24 mouse cellular contexts compared by ENCODE assay signal in genomic region chr1:64209131-64209530, GRCm38 (mm10).
DNase-seq lines count a peak whose midpoint lies in the region; ATAC-seq and TF ChIP-seq lines count a peak whose summit lies in the region.
"Had no signal": no experiment of that assay in that cellular context is flagged by ENCODE, and none has a peak within 500 bp of the region (broad histone marks: within the 10 kb centered on the region; RNA-seq: fewer than 3 reads in every experiment).

No protein-coding gene starts in this region.

- no peak overlapping the region for H3K9ac ChIP-seq in forebrain, embryonic 15.5 days (replicated peaks)
- H3K9ac ChIP-seq: embryonic facial prominence, embryonic 13.5 days; embryonic facial prominence, embryonic 15.5 days; forebrain, embryonic 12.5 days; forebrain, postnatal 0 days had no signal

- DNase-seq in 3134 (ENCODE audit: extremely low read depth, insufficient read length, low spot score) (peak; percentile 24), 3T3-L1 (ENCODE audit: low read depth, low spot score) (peak; percentile 80), NIH3T3 (ENCODE audit: low read depth) (peak; percentile 59)
- DNase-seq in thymus, adult 18-20 months = no peak
- no peak for DNase-seq in gastrocnemius, postnatal 14 days
- DNase-seq: adrenal gland, adult 8-10 months; adrenal gland, postnatal 14 days; adrenal gland, postnatal 36 days; cerebellum, adult 18-20 months; cerebellum, adult 8-10 months; cerebellum, adult 9-11 months; cerebellum, postnatal 14 days; cerebellum, postnatal 36 days; embryo, embryonic 11 days; forebrain, postnatal 0 days had no signal

- peak overlapping the region; percentile 72 for H3K27ac ChIP-seq in embryonic fibroblast, embryonic 13.5 days (ENCODE audit: insufficient read depth, low read length)
- H3K27ac ChIP-seq in forebrain, embryonic 15.5 days (replicated peaks) = no peak overlapping the region
- H3K27ac ChIP-seq: embryonic facial prominence, embryonic 13.5 days; embryonic facial prominence, embryonic 15.5 days; forebrain, embryonic 10.5 days; forebrain, embryonic 12.5 days had no signal

- TF ChIP-seq CTCF in embryonic fibroblast, embryonic 13.5 days (IDR thresholded peaks at IDR 0.05; ENCODE audit: borderline replicate concordance, insufficient read depth, low read length) = no peak

- intact Hi-C loops in gastrocnemius, postnatal 14 days (cut with DNase I; ENCODE audit: low total_unique reads) = no loop called here

- no peaks in the 10 kb centered on the region for H3K9me3 ChIP-seq in forebrain, embryonic 15.5 days
- H3K9me3 ChIP-seq: embryonic facial prominence, embryonic 15.5 days had no signal

- H3K4me2 ChIP-seq in forebrain, embryonic 15.5 days (replicated peaks) = no peak overlapping the region
- H3K4me2 ChIP-seq: embryonic facial prominence, embryonic 13.5 days; embryonic facial prominence, embryonic 15.5 days; forebrain, embryonic 12.5 days had no signal

- no peak for TF ChIP-seq POLR2A in embryonic fibroblast, embryonic 13.5 days (IDR thresholded peaks at IDR 0.05; ENCODE audit: low read depth, low read length)

- no peaks in the 10 kb centered on the region for H3K36me3 ChIP-seq in forebrain, embryonic 15.5 days
- H3K36me3 ChIP-seq: embryonic facial prominence, embryonic 13.5 days; embryonic facial prominence, embryonic 15.5 days; forebrain, embryonic 10.5 days; forebrain, embryonic 12.5 days had no signal

- no peak for ATAC-seq in megakaryocyte progenitor cell, adult 5-6 weeks (replicated peaks; ENCODE audit: poor library complexity)
- ATAC-seq in forebrain, embryonic 15.5 days (replicated peaks) = no peak
- ATAC-seq: activated CD4-positive, CD25-positive, alpha-beta regulatory T cell, adult 4 months; forebrain, embryonic 14.5 days; forebrain, postnatal 0 days had no signal

- no peak overlapping the region for H3K4me3 ChIP-seq in embryonic fibroblast, embryonic 13.5 days (ENCODE audit: insufficient read depth, low read length)
- no peak overlapping the region for H3K4me3 ChIP-seq in forebrain, embryonic 15.5 days
- H3K4me3 ChIP-seq: embryonic facial prominence, embryonic 13.5 days; embryonic facial prominence, embryonic 15.5 days; forebrain, embryonic 10.5 days; forebrain, embryonic 12.5 days had no signal

- peaks cover 6% of the 10 kb centered on the region for H3K4me1 ChIP-seq in embryonic fibroblast, embryonic 13.5 days (ENCODE audit: control insufficient read depth, insufficient read depth, low read length)
- H3K4me1 ChIP-seq in forebrain, embryonic 15.5 days = no peaks in the 10 kb centered on the region
- H3K4me1 ChIP-seq: embryonic facial prominence, embryonic 15.5 days had no signal

- 76% methylated on average over 1 of the region's 1 CpGs for WGBS in forebrain, embryonic 15.5 days

- H3K27me3 ChIP-seq in forebrain, embryonic 15.5 days = no peaks in the 10 kb centered on the region
- H3K27me3 ChIP-seq: embryonic facial prominence, embryonic 13.5 days; embryonic facial prominence, embryonic 15.5 days; forebrain, embryonic 12.5 days had no signal

Comparison
In these comparisons a context has a peak if more than half of its experiments do, and no peak if none do; other contexts are left out.
1. DNase-seq: peak in 3134 (single experiment), 3T3-L1 (single experiment) and NIH3T3 (single experiment); none in thymus, adult 18-20 months (0 of 2) and gastrocnemius, postnatal 14 days (single experiment).